Mouse (Mus musculus) activated CD4-positive, CD25-positive, alpha-beta regulatory T cell (primary cell): ENCODE data around the gene Krtap7-1. TPM values are rescaled to one million over a fixed set of nuclear protein-coding genes. Genes with fewer than 3 reads are reported as not detected.

Experiments used
- polyA plus RNA-seq, 2 experiments: library from polyadenylated mRNA; unstranded; fragments of 100-300 nt; shearing (Covaris generic); gene quantifications; one replicate each; pipeline ENCODE4 v1.2.1; 2017

Gene Krtap7-1
- under 1 TPM in 1 of 2 experiments, not detected in 1; 0.29 TPM for polyA plus RNA-seq

DNA sequence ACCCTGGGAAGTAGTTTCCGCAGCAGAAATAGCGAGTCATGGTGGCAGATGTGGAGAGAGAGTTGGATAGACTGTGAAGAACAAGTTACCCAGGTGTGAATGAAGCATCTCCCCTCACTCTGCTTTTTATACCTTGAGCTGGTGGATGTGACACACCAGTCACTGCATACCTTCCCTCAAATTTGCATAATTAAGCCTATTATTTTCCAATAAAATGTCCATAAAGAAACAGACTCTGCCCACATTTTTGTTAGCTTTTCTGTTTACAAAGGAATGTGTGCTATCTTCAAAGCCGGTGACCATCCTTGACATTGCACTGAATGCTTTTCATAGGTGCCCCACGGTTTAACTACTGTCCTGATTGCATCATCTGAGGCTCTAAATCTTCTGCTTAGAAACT lies at the start of gene Krtap7-1:
TSS of gene Krtap7-1 (minus strand) at position 101 of the 400 bp plus-strand sequence.

DNA sequence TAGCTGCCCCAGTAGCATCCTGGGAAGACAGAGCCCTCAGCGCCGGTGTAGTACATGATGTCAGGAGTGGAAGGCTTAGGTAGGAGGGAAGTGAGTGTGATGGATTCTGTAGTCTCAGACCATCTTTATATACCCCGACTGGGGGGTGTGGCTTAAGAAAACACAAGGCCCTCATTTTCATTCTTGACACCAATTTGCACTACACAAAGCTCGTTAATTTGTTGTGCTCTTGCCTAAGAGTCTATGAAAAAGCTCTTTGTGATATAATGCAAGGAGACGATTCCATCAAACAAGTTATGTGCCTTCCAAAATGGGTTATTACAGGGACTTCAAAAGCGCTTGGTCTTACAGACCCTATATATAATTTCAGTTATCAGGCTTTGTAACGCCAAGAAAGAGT lies 20.3 kb downstream of the Krtap7-1 start, which contains the start of gene Krtap8-1:
TSS of gene Krtap8-1 (minus strand) at position 101 of the 400 bp plus-strand sequence.

Other genes starting within 250 kb of the Krtap7-1 start
- gene Krtap21-1, start 104.5 kb downstream of the Krtap7-1 start, polyA plus RNA-seq = under 1 TPM in 1 of 2 experiments, not detected in 1; 0.37 TPM
- gene Krtap6-2, start 88.2 kb downstream of the Krtap7-1 start, polyA plus RNA-seq = not detected
- not detected for gene Krtap8-1, start 20.4 kb downstream of the Krtap7-1 start, polyA plus RNA-seq
- not detected for gene Krtap11-1, start 62.9 kb upstream of the Krtap7-1 start, polyA plus RNA-seq